Mouse (Mus musculus): ENCODE data around the gene Nup188. TPM values are rescaled to one million over a fixed set of nuclear protein-coding genes. Genes with fewer than 3 reads are reported as not detected.

The Nup188 gene
- polyA plus RNA-seq, 1 experiment: 54.6 TPM

GRCm38 (mm10) chr2:30253809-30254208, 32.4 kb upstream of the Nup188 start:
- no peak for TF ChIP-seq MYOG (IDR thresholded peaks at IDR 0.05; ENCODE audit: control insufficient read depth, extremely low read depth, insufficient read length)
- TF ChIP-seq CTCF (IDR thresholded peaks at IDR 0.05; ENCODE audit: control insufficient read depth, insufficient read depth, insufficient read length): no peak
- no peak for TF ChIP-seq USF1 (IDR thresholded peaks at IDR 0.05; ENCODE audit: low read depth)
- Histone ChIP-seq H3K4me3 (ENCODE audit: insufficient read depth, poor library complexity, severe bottlenecking) (no peak overlapping the region), H3ac (ENCODE audit: control insufficient read depth, insufficient read length, low read depth) (no peak overlapping the region), H3K79me3 (ENCODE audit: low read depth) (peaks cover 33% of the 10 kb centered on the region), H3K79me2 (ENCODE audit: control insufficient read depth, insufficient read depth) (peaks cover 96% of the 10 kb centered on the region), H3K36me3 (ENCODE audit: control insufficient read depth, insufficient read depth) (peaks cover 61% of the 10 kb centered on the region), H3K27me3 (ENCODE audit: control insufficient read depth, insufficient read depth, insufficient read length) (no peaks in the 10 kb centered on the region)

GRCm38 (mm10) chr2:30255631-30256395, 30.4 kb upstream of the Nup188 start:
- Histone ChIP-seq H3K4me3 (ENCODE audit: insufficient read depth, poor library complexity, severe bottlenecking) (no peak overlapping the region), H3K79me3 (ENCODE audit: low read depth) (peaks cover 53% of the 10 kb centered on the region), H3K36me3 (ENCODE audit: control insufficient read depth, insufficient read depth) (peaks cover 68% of the 10 kb centered on the region), H3K27me3 (ENCODE audit: control insufficient read depth, insufficient read depth, insufficient read length) (no peaks in the 10 kb centered on the region), H3K79me2 (ENCODE audit: control insufficient read depth, insufficient read depth) (peaks cover 99% of the 10 kb centered on the region), H3ac (ENCODE audit: control insufficient read depth, insufficient read length, low read depth) (no peak overlapping the region)
- TF ChIP-seq CEBPB (IDR thresholded peaks at IDR 0.05; ENCODE audit: low read depth) (no peak), MYOG (IDR thresholded peaks at IDR 0.05; ENCODE audit: control insufficient read depth, extremely low read depth, insufficient read length) (no peak), USF1 (IDR thresholded peaks at IDR 0.05; ENCODE audit: low read depth) (no peak), CTCF (IDR thresholded peaks at IDR 0.05; ENCODE audit: control insufficient read depth, insufficient read depth, insufficient read length) (no peak), FOSL1 (IDR thresholded peaks at IDR 0.05; ENCODE audit: insufficient read depth, low read length, poor library complexity, severe bottlenecking) (no peak), MAX (IDR thresholded peaks at IDR 0.05) (no peak), MYOD1 (IDR thresholded peaks at IDR 0.05; ENCODE audit: control insufficient read depth, insufficient read length, low read depth) (no peak)

GRCm38 (mm10) chr2:30256616-30257350, 29.4 kb upstream of the Nup188 start:
- H3K27me3 ChIP-seq (ENCODE audit: control insufficient read depth, insufficient read depth, insufficient read length): no peaks in the 10 kb centered on the region
- no peak for TF ChIP-seq MAX (IDR thresholded peaks at IDR 0.05)
- TF ChIP-seq USF1 (IDR thresholded peaks at IDR 0.05; ENCODE audit: low read depth): no peak
- no peak for TF ChIP-seq MYOG (IDR thresholded peaks at IDR 0.05; ENCODE audit: control insufficient read depth, extremely low read depth, insufficient read length)
- no peak for TF ChIP-seq FOSL1 (IDR thresholded peaks at IDR 0.05; ENCODE audit: insufficient read depth, low read length, poor library complexity, severe bottlenecking)
- no peak for TF ChIP-seq CEBPB (IDR thresholded peaks at IDR 0.05; ENCODE audit: low read depth)
- no peak for TF ChIP-seq CTCF (IDR thresholded peaks at IDR 0.05; ENCODE audit: control insufficient read depth, insufficient read depth, insufficient read length)
- no peak for TF ChIP-seq MYOD1 (IDR thresholded peaks at IDR 0.05; ENCODE audit: control insufficient read depth, insufficient read length, low read depth)
- no peak overlapping the region for H3ac ChIP-seq (ENCODE audit: control insufficient read depth, insufficient read length, low read depth)
- peaks cover 99% of the 10 kb centered on the region for H3K79me2 ChIP-seq (ENCODE audit: control insufficient read depth, insufficient read depth)
- no peak overlapping the region for H3K4me3 ChIP-seq (ENCODE audit: insufficient read depth, poor library complexity, severe bottlenecking)
- H3K36me3 ChIP-seq (ENCODE audit: control insufficient read depth, insufficient read depth): peaks cover 78% of the 10 kb centered on the region
- peaks cover 61% of the 10 kb centered on the region for H3K79me3 ChIP-seq (ENCODE audit: low read depth)

- Histone ChIP-seq H3K79me2 (ENCODE audit: control insufficient read depth, insufficient read depth) (peaks cover 99% of the 10 kb centered on the region), H3K36me3 (ENCODE audit: control insufficient read depth, insufficient read depth) (peaks cover 87% of the 10 kb centered on the region), H3K27me3 (ENCODE audit: control insufficient read depth, insufficient read depth, insufficient read length) (no peaks in the 10 kb centered on the region), H3K4me3 (ENCODE audit: insufficient read depth, poor library complexity, severe bottlenecking) (no peak overlapping the region), H3K79me3 (ENCODE audit: low read depth) (peaks cover 53% of the 10 kb centered on the region), H3ac (ENCODE audit: control insufficient read depth, insufficient read length, low read depth) (peak overlapping the region; percentile 8)
- TF ChIP-seq USF1 (IDR thresholded peaks at IDR 0.05; ENCODE audit: low read depth): no peak
- no peak for TF ChIP-seq CEBPB (IDR thresholded peaks at IDR 0.05; ENCODE audit: low read depth)
- TF ChIP-seq CTCF (IDR thresholded peaks at IDR 0.05; ENCODE audit: control insufficient read depth, insufficient read depth, insufficient read length): no peak
- TF ChIP-seq MAX (IDR thresholded peaks at IDR 0.05): no peak
- no peak for TF ChIP-seq MYOG (IDR thresholded peaks at IDR 0.05; ENCODE audit: control insufficient read depth, extremely low read depth, insufficient read length)
- TF ChIP-seq MYOD1 (IDR thresholded peaks at IDR 0.05; ENCODE audit: control insufficient read depth, insufficient read length, low read depth): no peak
- no peak for TF ChIP-seq FOSL1 (IDR thresholded peaks at IDR 0.05; ENCODE audit: insufficient read depth, low read length, poor library complexity, severe bottlenecking)
Observed at GRCm38 (mm10) chr2:30257699-30258460, 28.3 kb upstream of the Nup188 start.

GRCm38 (mm10) chr2:30258600-30258999, 27.6 kb upstream of the Nup188 start:
- Histone ChIP-seq H3K27me3 (ENCODE audit: control insufficient read depth, insufficient read depth, insufficient read length) (no peaks in the 10 kb centered on the region), H3K4me3 (ENCODE audit: insufficient read depth, poor library complexity, severe bottlenecking) (no peak overlapping the region), H3K79me3 (ENCODE audit: low read depth) (peaks cover 49% of the 10 kb centered on the region), H3ac (ENCODE audit: control insufficient read depth, insufficient read length, low read depth) (peak overlapping the region; percentile 45), H3K79me2 (ENCODE audit: control insufficient read depth, insufficient read depth) (peaks cover 99% of the 10 kb centered on the region), H3K36me3 (ENCODE audit: control insufficient read depth, insufficient read depth) (peaks cover 90% of the 10 kb centered on the region)
- TF ChIP-seq CEBPB (IDR thresholded peaks at IDR 0.05; ENCODE audit: low read depth) (no peak), USF1 (IDR thresholded peaks at IDR 0.05; ENCODE audit: low read depth) (no peak), CTCF (IDR thresholded peaks at IDR 0.05; ENCODE audit: control insufficient read depth, insufficient read depth, insufficient read length) (no peak), MYOG (IDR thresholded peaks at IDR 0.05; ENCODE audit: control insufficient read depth, extremely low read depth, insufficient read length) (no peak), MAX (IDR thresholded peaks at IDR 0.05) (peak; percentile 57), MYOD1 (IDR thresholded peaks at IDR 0.05; ENCODE audit: control insufficient read depth, insufficient read length, low read depth) (no peak)
